Mouse (Mus musculus) forebrain, embryonic 16.5 days (tissue): ENCODE data around the gene Macrod2. TPM values are rescaled to one million over a fixed set of nuclear protein-coding genes. Genes with fewer than 3 reads are reported as not detected.

Experiments used
- ATAC-seq: fragments of 200-750 bp; cut with Nextera tagmentation; 2 replicates; pipeline ENCODE4 v1.8.0; 2017; ENCODE audit warnings: mild to moderate bottlenecking, moderate library complexity
- H3K27ac ChIP-seq: fragments of 300-500 bp; sonication (generic); 2 replicates; pipeline ENCODE4 v1.5.1; 2014; ENCODE audit warnings: low read length, control low read depth
- H3K27me3 ChIP-seq: fragments of 300-500 bp; sonication (generic); replicated peaks from 2 replicates; pipeline ENCODE4 v1.6.1; 2014; ENCODE audit warnings: low read length; ENCODE audit not compliant: control insufficient read depth, insufficient read depth
- H3K36me3 ChIP-seq: fragments of 300-500 bp; sonication (generic); 2 replicates; pipeline ENCODE4 v1.6.1; 2014; ENCODE audit not compliant: control insufficient read depth, insufficient read depth
- H3K4me1 ChIP-seq: fragments of 300-500 bp; sonication (generic); replicated peaks from 2 replicates; pipeline ENCODE4 v1.6.1; 2014; ENCODE audit warnings: low read length; ENCODE audit not compliant: control insufficient read depth, insufficient read depth
- H3K4me2 ChIP-seq: fragments of 300-500 bp; sonication (generic); 2 replicates; pipeline ENCODE4 v1.6.1; 2014; ENCODE audit warnings: mild to moderate bottlenecking, low read length, control low read depth
- H3K4me3 ChIP-seq: fragments of 300-500 bp; sonication (generic); replicated peaks from 2 replicates; pipeline ENCODE4 v1.5.1; 2014; ENCODE audit warnings: mild to moderate bottlenecking, low read length, control low read depth
- H3K9ac ChIP-seq: fragments of 300-500 bp; sonication (generic); replicated peaks from 2 replicates; pipeline ENCODE4 v1.6.1; 2014; ENCODE audit warnings: low read depth, low read length, control low read depth
- H3K9me3 ChIP-seq: fragments of 300-500 bp; sonication (generic); 2 replicates; pipeline ENCODE4 v1.6.1; 2016; ENCODE audit warnings: low read length; ENCODE audit not compliant: control insufficient read depth
- WGBS: fragments of 180-500 bp; shearing (Covaris S2); extraction: QIAGEN DNeasy Blood & Tissue Kit; methylation state at CpG from one replicate; pipeline ENCODE4 v1.1.7; 2014; 5-methylcytosine and 5-hydroxymethylcytosine counted together
- polyA plus RNA-seq: library from polyadenylated mRNA; unstranded; fragments of >200 nt; fragmentation: Nextera tagmentation; extraction: Ambion mirVana; gene quantifications from 2 replicates; pipeline ENCODE4 v1.2.1, GENCODE M21; 2015

Gene Macrod2
- polyA plus RNA-seq, 1 experiment from 2014 or later = 108 TPM

DNA sequence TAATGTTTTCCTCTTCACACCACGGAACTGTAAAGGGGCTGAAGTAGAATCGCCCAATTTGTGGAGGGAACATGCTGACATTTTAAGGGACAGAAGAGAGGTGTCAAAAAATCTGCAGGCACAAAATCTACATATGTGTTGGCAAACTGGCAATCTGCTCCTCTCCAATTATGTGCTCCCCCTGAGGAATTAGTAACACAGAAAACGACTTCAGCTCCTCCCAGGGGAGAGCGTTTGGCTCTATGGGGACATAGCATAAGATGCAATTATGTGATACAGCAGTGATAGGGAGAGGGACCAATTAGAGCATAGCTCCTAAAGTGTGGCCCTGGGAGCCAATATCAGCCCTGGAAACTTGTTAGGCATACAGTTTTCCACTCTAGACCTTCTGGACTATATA lies 1317.2 kb downstream of the Macrod2 start:
- 38% methylated on average over 4 of the region's 4 CpGs for WGBS
- Histone ChIP-seq H3K36me3 (no peaks in the 10 kb centered on the region), H3K4me3 (no peak overlapping the region), H3K9ac (no peak overlapping the region), H3K27ac (no peak overlapping the region), H3K27me3 (no peaks in the 10 kb centered on the region), H3K4me1 (peaks cover 5% of the 10 kb centered on the region), H3K4me2 (no peak overlapping the region), H3K9me3 (no peaks in the 10 kb centered on the region)
- ATAC-seq = peak; percentile 80

- peaks cover 5% of the 10 kb centered on the region for H3K4me1 ChIP-seq
- no peak overlapping the region for H3K9ac ChIP-seq
- H3K4me2 ChIP-seq = no peak overlapping the region
- no peaks in the 10 kb centered on the region for H3K27me3 ChIP-seq
- no peak overlapping the region for H3K4me3 ChIP-seq
- no peak for ATAC-seq
- no peaks in the 10 kb centered on the region for H3K36me3 ChIP-seq
- no peaks in the 10 kb centered on the region for H3K9me3 ChIP-seq
- H3K27ac ChIP-seq = no peak overlapping the region
- WGBS = 75% methylated on average over 3 of the region's 3 CpGs
These were observed 1320.0 kb downstream of the Macrod2 start for GRCm38 (mm10) chr2:141715061-141715460.

GRCm38 (mm10) chr2:141722531-141722930 lies 1327.4 kb downstream of the Macrod2 start:
- Histone ChIP-seq H3K4me3 (no peak overlapping the region), H3K36me3 (no peaks in the 10 kb centered on the region), H3K27me3 (no peaks in the 10 kb centered on the region), H3K4me1 (no peaks in the 10 kb centered on the region), H3K27ac (no peak overlapping the region), H3K4me2 (no peak overlapping the region), H3K9ac (no peak overlapping the region), H3K9me3 (no peaks in the 10 kb centered on the region)
- no peak for ATAC-seq
- WGBS = 88% methylated on average over 3 of the region's 3 CpGs

- Histone ChIP-seq H3K27ac (no peak overlapping the region), H3K27me3 (no peaks in the 10 kb centered on the region), H3K4me1 (no peaks in the 10 kb centered on the region; the same call in 1 of the 2 replicates), H3K4me3 (no peak overlapping the region), H3K9ac (no peak overlapping the region), H3K36me3 (no peaks in the 10 kb centered on the region), H3K4me2 (no peak overlapping the region), H3K9me3 (no peaks in the 10 kb centered on the region)
- 49% methylated on average over 4 of the region's 4 CpGs for WGBS
- no peak for ATAC-seq
These were observed 1333.9 kb downstream of the Macrod2 start for GRCm38 (mm10) chr2:141728998-141729397.

- 88% methylated on average over 5 of the region's 5 CpGs for WGBS
- Histone ChIP-seq H3K4me1 (peaks cover 7% of the 10 kb centered on the region; the same call in 1 of the 2 replicates), H3K27me3 (no peaks in the 10 kb centered on the region), H3K4me2 (no peak overlapping the region), H3K9me3 (no peaks in the 10 kb centered on the region), H3K27ac (no peak overlapping the region), H3K9ac (no peak overlapping the region), H3K36me3 (no peaks in the 10 kb centered on the region), H3K4me3 (no peak overlapping the region)
- no peak for ATAC-seq
These were observed 1341.8 kb downstream of the Macrod2 start for GRCm38 (mm10) chr2:141736685-141737456.

GRCm38 (mm10) chr2:141738702-141739101 lies 1343.6 kb downstream of the Macrod2 start:
- no peak overlapping the region for H3K4me3 ChIP-seq
- no peaks in the 10 kb centered on the region for H3K27me3 ChIP-seq
- 63% methylated on average over 1 of the region's 1 CpGs for WGBS
- H3K9ac ChIP-seq = no peak overlapping the region
- no peaks in the 10 kb centered on the region for H3K36me3 ChIP-seq
- no peak overlapping the region for H3K27ac ChIP-seq
- H3K4me2 ChIP-seq = no peak overlapping the region
- ATAC-seq = no peak
- peaks cover 7% of the 10 kb centered on the region; the same call in 1 of the 2 replicates for H3K4me1 ChIP-seq
- H3K9me3 ChIP-seq = no peaks in the 10 kb centered on the region

GRCm38 (mm10) chr2:141740318-141740717 lies 1345.2 kb downstream of the Macrod2 start:
- Histone ChIP-seq H3K9ac (no peak overlapping the region), H3K27ac (no peak overlapping the region; the same call in 1 of the 2 replicates), H3K4me2 (no peak overlapping the region), H3K4me3 (no peak overlapping the region), H3K4me1 (peaks cover 7% of the 10 kb centered on the region; the same call in 1 of the 2 replicates), H3K27me3 (no peaks in the 10 kb centered on the region), H3K36me3 (no peaks in the 10 kb centered on the region), H3K9me3 (no peaks in the 10 kb centered on the region)
- WGBS = 31% methylated on average over 5 of the region's 5 CpGs
- peak; percentile 92 for ATAC-seq

DNA sequence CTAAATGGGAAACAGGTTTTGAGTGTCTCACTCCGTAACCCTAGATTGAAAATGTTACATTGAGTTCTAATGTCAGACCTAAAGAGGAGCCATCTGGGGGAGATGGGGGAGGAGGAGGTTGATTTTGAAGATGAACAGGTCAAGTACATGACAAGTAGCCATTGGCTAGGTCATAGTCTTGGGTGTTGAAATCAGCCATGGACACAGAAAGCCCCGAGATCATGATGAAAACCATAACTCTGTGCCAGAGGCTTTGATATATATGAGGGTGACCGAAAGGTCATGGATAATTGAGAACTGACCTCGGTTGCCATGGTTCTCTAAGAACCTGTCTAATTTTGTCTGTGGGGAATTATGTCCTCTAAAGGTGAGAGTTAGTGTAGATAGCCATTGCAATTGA lies 1405.1 kb downstream of the Macrod2 start:
- no peaks in the 10 kb centered on the region for H3K4me1 ChIP-seq
- H3K27me3 ChIP-seq = no peaks in the 10 kb centered on the region
- WGBS = 82% methylated on average over 4 of the region's 4 CpGs
- no peaks in the 10 kb centered on the region for H3K9me3 ChIP-seq
- H3K36me3 ChIP-seq = no peaks in the 10 kb centered on the region
- H3K9ac ChIP-seq = no peak overlapping the region
- H3K4me3 ChIP-seq = no peak overlapping the region
- no peak for ATAC-seq
- no peak overlapping the region for H3K27ac ChIP-seq
- H3K4me2 ChIP-seq = no peak overlapping the region

GRCm38 (mm10) chr2:141800909-141801308 lies 1405.8 kb downstream of the Macrod2 start:
- H3K9ac ChIP-seq = no peak overlapping the region
- H3K27ac ChIP-seq = no peak overlapping the region
- WGBS = 67% methylated on average over 2 of the region's 2 CpGs
- H3K4me3 ChIP-seq = no peak overlapping the region
- no peaks in the 10 kb centered on the region for H3K36me3 ChIP-seq
- no peak for ATAC-seq
- no peak overlapping the region for H3K4me2 ChIP-seq
- H3K27me3 ChIP-seq = no peaks in the 10 kb centered on the region
- H3K9me3 ChIP-seq = no peaks in the 10 kb centered on the region
- H3K4me1 ChIP-seq = no peaks in the 10 kb centered on the region
